Mouse (Mus musculus): ENCODE data around the gene Dock9. TPM values are rescaled to one million over a fixed set of nuclear protein-coding genes. Genes with fewer than 3 reads are reported as not detected.

The Dock9 gene
- total RNA-seq, 2 experiments from 2014 or later, result 28.3 to 35.0 TPM

DNA sequence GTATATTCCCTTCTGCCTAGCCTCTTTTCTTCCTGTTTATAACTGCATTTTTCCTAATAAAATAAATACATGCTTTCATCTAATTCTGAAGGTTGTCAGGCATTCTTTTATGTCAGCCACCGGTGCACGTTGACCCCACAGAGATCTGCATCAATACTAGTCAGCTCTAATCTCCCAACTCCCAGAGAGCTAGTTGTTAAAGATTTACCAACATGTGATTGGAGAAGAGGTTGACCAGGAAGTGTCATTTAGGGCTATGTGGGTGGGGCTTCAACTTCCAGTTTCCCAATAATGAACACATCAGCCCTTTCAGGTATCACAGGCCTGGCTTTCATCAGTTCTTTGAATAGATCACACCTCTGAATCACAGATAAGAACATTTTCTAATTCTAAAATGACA, 288.7 kb downstream of the Dock9 start:
- no peak for DNase-seq

DNA sequence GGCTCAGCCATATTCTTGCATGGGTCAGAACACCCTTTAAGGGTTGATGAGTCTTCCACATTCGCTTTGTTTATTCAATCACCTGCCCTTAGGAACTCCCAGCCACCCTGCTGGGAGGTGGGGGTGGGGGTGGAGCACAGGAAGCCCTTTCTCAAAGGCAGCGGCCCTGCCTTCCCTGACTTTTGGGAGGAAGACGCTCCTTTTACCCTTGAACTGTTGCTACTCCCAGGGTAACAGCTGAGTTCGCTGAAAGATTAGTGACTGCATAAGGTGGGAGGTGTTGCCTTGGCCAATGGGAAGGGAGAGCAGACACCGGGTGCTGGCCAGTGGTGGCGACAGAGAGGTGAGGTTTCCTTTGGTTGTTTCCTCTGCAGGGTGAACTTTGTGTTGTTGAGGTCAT, 291.3 kb downstream of the Dock9 start:
- no peak for DNase-seq

DNA sequence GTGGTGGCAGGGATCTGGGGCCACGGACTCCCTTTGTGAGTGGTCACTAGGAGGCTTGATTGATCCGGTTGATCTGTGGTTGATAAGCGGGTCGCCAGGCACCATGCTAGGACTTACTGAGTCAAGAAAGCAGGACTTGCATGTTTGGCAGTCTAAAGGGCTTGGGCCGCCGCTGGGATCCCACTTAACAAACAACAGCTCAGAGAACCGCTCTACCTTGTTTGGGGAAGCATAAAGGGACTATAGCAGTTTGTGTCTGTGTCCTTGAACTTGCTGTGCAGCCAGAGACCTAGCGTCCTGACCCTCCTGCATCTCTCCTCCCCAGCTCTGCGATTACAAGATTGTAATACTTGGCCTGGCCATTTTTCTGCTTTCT, 292.2 kb downstream of the Dock9 start:
- DNase-seq, result no peak

DNA sequence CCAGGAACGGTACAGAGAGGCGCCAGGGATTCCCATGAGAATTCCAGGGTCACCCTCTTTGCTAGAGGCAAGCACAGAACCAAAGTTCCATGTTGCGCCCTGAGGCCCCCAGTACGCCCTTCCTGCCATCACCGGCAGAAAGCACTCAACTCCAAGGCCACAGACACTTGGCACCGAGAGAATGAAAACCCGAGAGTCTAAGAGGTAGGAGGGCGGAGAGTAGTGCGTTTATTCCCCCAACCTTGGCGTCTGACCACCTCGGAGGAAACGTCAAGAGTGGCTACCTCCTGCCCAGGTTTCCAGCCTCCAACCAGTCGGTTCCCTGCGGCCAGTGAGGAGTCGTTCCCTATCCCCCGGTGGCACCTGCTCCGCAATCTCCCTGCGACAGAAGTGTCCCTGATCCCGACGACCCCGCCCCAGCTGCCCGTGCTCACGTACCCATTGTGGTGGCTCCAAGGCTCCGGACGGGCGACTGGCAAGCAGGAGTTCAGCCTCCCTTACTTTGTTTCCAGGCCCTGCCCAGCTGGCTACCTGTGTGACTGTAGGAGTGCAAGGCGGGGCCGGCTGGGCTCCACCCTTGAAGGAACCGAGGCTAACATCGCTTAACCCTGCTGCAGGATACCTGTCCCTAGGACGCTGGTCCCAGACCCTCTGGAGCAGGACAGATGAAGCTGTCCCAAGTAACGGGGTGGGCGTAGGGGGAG, 292.7 kb downstream of the Dock9 start, which contains the start of gene Slc15a1:
Gene Slc15a1 (minus strand): TSS at position 472 of the 704 bp plus-strand sequence.
- DNase-seq, result no peak

DNA sequence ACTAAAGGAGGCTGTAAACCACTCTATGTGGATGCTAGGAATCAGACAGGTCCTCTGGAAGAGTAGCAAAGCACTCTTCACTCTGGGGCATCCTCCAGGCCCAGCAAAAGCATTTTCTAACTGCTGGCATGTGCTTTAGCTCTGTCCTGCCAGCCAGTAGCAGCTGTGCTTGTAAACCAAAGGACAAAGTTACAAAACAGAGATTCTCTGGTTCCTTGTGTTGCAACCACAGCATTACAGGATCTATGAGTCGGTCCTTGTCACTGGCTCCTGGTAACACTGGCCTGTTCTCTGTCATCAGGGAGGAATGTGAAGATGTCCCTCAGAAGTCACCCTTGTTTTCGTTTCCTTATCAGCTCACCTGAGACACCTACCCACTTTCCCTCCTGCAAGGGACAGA, 297.1 kb downstream of the Dock9 start:
- no peak for DNase-seq

DNA sequence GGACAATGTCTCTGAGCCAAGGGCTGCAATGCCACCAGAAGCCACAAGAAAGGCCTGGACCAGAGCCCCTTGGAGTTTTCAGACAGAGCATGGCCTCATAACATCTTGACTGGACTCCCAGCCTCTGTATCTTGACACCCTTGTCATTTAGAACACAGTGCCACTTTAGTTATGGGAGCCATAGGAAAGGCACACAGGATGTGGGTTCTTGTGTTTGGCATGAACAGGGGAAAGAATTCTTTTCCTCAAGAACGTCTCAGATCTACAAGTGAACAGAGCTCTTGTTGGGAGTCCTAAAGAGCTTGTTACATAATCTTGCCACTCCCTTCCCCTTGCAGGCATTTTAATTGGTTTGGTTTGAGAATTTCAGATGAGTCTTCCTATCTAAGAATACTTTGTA, 297.9 kb downstream of the Dock9 start:
- DNase-seq, result no peak

DNA sequence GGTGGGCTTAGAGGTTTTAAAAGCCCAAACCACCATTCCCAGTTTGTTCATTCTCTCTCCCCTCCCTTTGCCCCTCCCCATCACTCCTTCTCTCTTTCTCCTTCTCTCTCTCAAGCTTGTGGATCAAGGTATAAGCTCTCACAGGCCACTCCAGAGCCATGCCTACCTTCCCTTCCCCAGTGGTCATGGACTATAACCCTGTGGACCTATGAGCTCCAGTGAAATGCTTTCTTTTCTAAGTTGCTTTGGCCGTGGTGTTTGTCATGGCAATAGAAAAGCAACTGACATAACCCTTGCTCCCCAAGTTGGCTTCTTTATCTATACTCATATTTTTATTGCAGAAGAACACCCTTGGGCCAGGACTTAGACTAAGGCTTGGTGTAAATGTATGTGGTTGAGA, 299.8 kb downstream of the Dock9 start:
- DNase-seq, result no peak

DNA sequence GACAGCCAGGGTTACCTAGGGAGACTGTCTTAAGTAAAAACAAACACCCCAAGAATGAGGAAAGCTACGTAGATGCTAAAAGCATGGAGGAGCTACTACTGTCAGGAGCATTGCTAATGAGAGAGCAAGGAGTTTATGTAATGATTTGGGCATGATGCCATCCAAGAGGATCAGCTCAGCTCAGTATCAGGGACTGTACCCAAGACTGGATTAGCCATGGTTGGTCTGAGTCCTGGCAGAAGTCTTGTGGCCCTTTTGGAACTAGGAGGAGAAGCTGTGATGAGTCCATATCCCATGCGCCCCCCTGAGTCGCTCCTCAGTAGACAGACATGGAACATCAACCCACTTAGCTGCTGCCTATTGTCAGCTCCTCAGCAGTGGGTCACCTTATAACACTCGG, 301.9 kb downstream of the Dock9 start:
- no peak for DNase-seq

DNA sequence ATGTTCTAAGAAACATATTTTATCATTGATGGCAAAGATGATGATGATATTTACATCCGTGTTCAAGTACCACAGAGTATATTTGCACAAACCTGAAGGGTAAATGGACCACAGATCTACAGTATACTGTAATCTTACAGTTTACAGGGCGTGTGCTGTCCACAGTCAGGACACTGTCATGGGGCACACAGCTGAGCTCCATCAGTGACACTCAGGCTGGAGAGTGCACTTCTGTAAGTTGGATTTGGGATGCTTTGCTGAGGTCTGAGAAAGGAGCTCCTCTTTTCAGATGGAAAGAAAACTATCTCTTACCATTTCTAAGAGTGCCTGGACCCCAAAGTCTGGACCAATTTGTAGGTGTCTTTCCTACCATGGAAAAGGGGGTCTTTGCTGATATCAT, 302.5 kb downstream of the Dock9 start:
- DNase-seq, result no peak

DNA sequence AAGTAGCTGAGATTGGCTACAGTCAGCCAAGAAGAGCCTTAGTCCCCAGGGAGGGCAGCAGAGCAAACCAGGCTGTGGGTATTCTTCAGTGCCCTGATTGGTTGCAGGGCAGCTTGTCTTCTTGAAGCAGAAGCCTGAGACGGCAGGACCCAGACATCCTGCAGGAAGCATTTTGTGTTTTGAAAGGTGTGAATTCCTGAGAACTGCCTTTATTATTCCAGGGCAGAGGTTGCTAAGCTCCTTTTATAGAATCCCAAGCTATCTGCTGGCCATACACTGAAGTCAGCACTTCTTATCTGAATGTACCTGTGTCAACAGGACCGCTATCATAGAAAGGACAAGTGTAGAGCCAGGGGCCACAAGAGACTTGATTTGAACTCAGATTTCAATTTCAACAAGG, 303.4 kb downstream of the Dock9 start:
- DNase-seq, result no peak

DNA sequence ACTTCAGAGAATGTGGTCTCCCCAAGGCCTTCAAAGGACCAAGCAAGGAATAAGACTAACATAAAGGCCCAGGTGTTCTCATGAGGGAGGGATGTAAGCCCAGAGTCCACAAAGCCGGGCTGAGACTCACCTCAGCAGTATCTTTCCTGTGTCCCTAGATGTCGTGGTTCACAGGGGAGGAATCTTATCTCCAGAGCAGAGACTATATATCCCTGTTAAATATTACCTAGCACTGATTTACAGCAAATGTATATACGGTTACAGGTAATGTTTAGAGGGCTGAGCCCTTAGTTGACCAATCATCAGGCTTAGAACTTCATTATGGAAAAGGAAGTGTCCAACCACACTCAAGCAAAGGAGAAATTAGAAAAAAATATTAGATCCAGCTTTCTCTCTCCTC, 303.9 kb downstream of the Dock9 start:
- DNase-seq, result no peak

DNA sequence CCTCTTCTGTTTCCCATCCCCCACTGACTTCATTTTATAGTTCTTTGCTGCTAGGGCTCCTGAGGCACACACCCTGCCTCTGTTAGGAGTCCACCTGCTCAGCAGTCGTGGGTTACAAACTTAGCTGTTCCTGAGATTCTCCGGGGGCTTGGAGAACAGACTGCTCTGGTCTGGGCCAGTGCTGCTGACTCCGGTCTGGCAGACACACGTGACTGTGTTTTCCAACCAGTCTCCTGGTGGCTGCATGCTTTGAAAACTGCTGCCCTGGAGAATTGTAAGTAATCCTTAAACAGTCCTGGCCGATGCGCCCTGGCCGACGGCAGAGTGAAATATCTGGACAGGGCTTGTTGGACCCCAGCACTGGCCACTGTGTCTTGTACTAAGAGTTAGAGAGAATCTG, 305.3 kb downstream of the Dock9 start:
- DNase-seq, result no peak

Other genes starting within 250 kb of the Dock9 start
- gene Ubac2, start 80.8 kb upstream of the Dock9 start, total RNA-seq (2021), result 10 to 100 TPM; 23.1 to 23.7 TPM
- gene Gpr18, start 117.9 kb upstream of the Dock9 start, total RNA-seq (2021), result not detected
- 1 to 10 TPM in 1 of 2 experiments, under 1 TPM in 1; 0.68 to 1.4 TPM for gene Gpr183, start 167.4 kb upstream of the Dock9 start, total RNA-seq (2021)
- not detected for gene Timm8a2, start 236.8 kb upstream of the Dock9 start, total RNA-seq (2021)